Mouse (Mus musculus) C2C12 (cell line): ENCODE results near the gene Vasn. TPM values are rescaled to one million over a fixed set of nuclear protein-coding genes. Genes with fewer than 3 reads are reported as not detected.

Experiments used
- H3K27me3 ChIP-seq: one replicate; pipeline ENCODE4 v1.6.1; 2011; ENCODE audit not compliant: control insufficient read depth, insufficient read depth, insufficient read length
- H3K36me3 ChIP-seq: one replicate; pipeline ENCODE4 v1.6.1; 2011; ENCODE audit not compliant: control insufficient read depth, insufficient read depth
- H3K4me3 ChIP-seq: one replicate; pipeline ENCODE4 v1.5.1; 2011; ENCODE audit warnings: mild to moderate bottlenecking, control low read depth; ENCODE audit not compliant: poor library complexity, insufficient read depth, severe bottlenecking
- H3K79me2 ChIP-seq: one replicate; pipeline ENCODE4 v1.6.1; 2011; ENCODE audit not compliant: control insufficient read depth, insufficient read depth
- H3K79me3 ChIP-seq: one replicate; pipeline ENCODE4 v1.6.1; 2011; ENCODE audit warnings: low read depth, control low read depth
- H3ac ChIP-seq: one replicate; pipeline ENCODE3; 2011; ENCODE audit warnings: low read depth; ENCODE audit not compliant: control insufficient read depth, insufficient read length
- CEBPB ChIP-seq: IDR thresholded peaks from one replicate; pipeline ENCODE4 v1.6.1; 2011; ENCODE audit warnings: low read depth, mild to moderate bottlenecking, control low read depth, moderate library complexity
- CTCF ChIP-seq: IDR thresholded peaks from one replicate; pipeline ENCODE4 v1.5.1; 2011; ENCODE audit not compliant: control insufficient read depth, insufficient read depth, insufficient read length
- FOSL1 ChIP-seq: IDR thresholded peaks from one replicate; pipeline ENCODE4 v1.8.0; 2011; ENCODE audit warnings: mild to moderate bottlenecking, low read length; ENCODE audit not compliant: poor library complexity, insufficient read depth, severe bottlenecking
- MAX ChIP-seq: IDR thresholded peaks from one replicate; pipeline ENCODE4 v1.6.1; 2011; ENCODE audit warnings: mild to moderate bottlenecking, control low read depth
- MYOD1 ChIP-seq: IDR thresholded peaks from one replicate; pipeline ENCODE4 v1.6.1; 2011; ENCODE audit warnings: low read depth; ENCODE audit not compliant: control insufficient read depth, insufficient read length
- MYOG ChIP-seq: IDR thresholded peaks from one replicate; pipeline ENCODE4 v1.6.1; 2011; ENCODE audit not compliant: control insufficient read depth, insufficient read length; ENCODE audit errors: extremely low read depth
- USF1 ChIP-seq: IDR thresholded peaks from one replicate; pipeline ENCODE4 v1.6.1; 2011; ENCODE audit warnings: low read depth, mild to moderate bottlenecking, control low read depth, moderate library complexity
- polyA plus RNA-seq: library from polyadenylated mRNA; unstranded; fragments of >200 nt; fragmentation: generic; extraction: Trizol; gene quantifications from one replicate; pipeline ENCODE4 v1.2.1, GENCODE M21; 2012; ENCODE audit warnings: missing spikeins

The Vasn gene
- polyA plus RNA-seq, 1 experiment, result 49.6 TPM

DNA sequence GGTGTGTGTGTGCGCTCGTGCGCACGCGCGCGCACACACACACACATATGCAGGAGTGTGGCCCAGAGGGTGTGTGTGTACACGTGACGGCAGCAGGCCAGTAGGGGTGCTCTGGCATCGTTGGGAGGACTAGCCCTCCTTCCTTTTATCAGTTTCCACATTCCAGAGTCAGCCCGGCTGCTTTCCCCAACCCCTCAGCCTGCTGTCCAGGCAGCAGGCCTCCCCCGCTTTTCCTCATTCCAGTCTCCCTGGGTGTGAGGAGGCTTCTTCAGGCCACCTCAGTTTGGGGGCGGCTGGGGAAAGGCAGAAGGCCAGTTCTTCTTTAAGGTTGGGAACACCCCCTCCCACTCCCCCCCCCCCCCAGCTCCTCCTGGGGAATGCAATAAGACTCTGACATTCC is 2.4 kb downstream of the Vasn start:
- TF ChIP-seq USF1, result peak; percentile 97
- no peak for TF ChIP-seq FOSL1
- peaks cover 25% of the 10 kb centered on the region for H3K36me3 ChIP-seq
- peak overlapping the region; percentile 2 for H3ac ChIP-seq
- H3K4me3 ChIP-seq, result peak overlapping the region; percentile 93
- H3K79me3 ChIP-seq, result peaks cover 46% of the 10 kb centered on the region
- H3K27me3 ChIP-seq, result no peaks in the 10 kb centered on the region
- H3K79me2 ChIP-seq, result peaks cover 71% of the 10 kb centered on the region

GRCm38 (mm10) chr16:4642937-4643336 is 3.2 kb downstream of the Vasn start:
- peak overlapping the region; percentile 9 for H3ac ChIP-seq
- no peaks in the 10 kb centered on the region for H3K27me3 ChIP-seq
- H3K79me2 ChIP-seq, result peaks cover 77% of the 10 kb centered on the region
- H3K36me3 ChIP-seq, result peaks cover 25% of the 10 kb centered on the region
- H3K4me3 ChIP-seq, result no peak overlapping the region
- TF ChIP-seq MYOD1 (peak; percentile 13), CEBPB (no peak)
- H3K79me3 ChIP-seq, result peaks cover 46% of the 10 kb centered on the region

- H3K36me3 ChIP-seq, result peaks cover 33% of the 10 kb centered on the region
- no peaks in the 10 kb centered on the region for H3K27me3 ChIP-seq
- peaks cover 53% of the 10 kb centered on the region for H3K79me3 ChIP-seq
- TF ChIP-seq MYOG (no peak), MAX (peak; percentile 86), USF1 (peak; percentile 82), FOSL1 (no peak), CEBPB (no peak), CTCF (no peak), MYOD1 (no peak)
- no peak overlapping the region for H3K4me3 ChIP-seq
- peaks cover 86% of the 10 kb centered on the region for H3K79me2 ChIP-seq
- no peak overlapping the region for H3ac ChIP-seq
These were observed 4.1 kb downstream of the Vasn start for GRCm38 (mm10) chr16:4643670-4644419.

GRCm38 (mm10) chr16:4645867-4646266 is 6.1 kb downstream of the Vasn start:
- no peak for TF ChIP-seq CEBPB
- no peak for TF ChIP-seq FOSL1
- TF ChIP-seq MYOG, result no peak
- TF ChIP-seq MAX, result no peak
- no peak for TF ChIP-seq CTCF
- no peak for TF ChIP-seq USF1
- no peak for TF ChIP-seq MYOD1
- peaks cover 94% of the 10 kb centered on the region for H3K79me2 ChIP-seq
- H3K4me3 ChIP-seq, result no peak overlapping the region
- H3K27me3 ChIP-seq, result no peaks in the 10 kb centered on the region
- peaks cover 61% of the 10 kb centered on the region for H3K79me3 ChIP-seq
- H3K36me3 ChIP-seq, result peaks cover 53% of the 10 kb centered on the region
- H3ac ChIP-seq, result no peak overlapping the region

DNA sequence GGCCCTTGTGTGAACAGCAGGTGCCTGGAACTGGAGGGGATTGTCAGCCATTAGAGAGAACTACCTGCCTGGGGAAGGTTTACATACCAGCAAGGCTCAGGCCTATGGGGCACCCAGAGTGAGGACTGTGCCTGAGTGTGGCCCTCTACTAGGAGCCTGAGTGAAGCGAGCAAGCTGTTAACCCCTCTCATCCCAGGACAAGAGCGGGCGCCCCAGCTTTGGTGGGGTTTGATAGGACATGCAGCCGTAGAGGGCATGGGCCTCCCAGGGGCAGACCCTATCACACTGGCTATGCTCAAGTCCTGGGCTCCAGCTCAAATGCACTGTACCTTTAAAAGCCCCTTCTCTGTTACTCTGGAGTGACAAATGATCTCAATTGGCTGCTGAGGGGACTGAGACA is 7.1 kb downstream of the Vasn start:
- Histone ChIP-seq H3K36me3 (peaks cover 61% of the 10 kb centered on the region), H3K4me3 (no peak overlapping the region), H3K79me3 (peaks cover 62% of the 10 kb centered on the region), H3K27me3 (no peaks in the 10 kb centered on the region), H3K79me2 (peaks cover 94% of the 10 kb centered on the region), H3ac (peak overlapping the region; percentile 9)
- TF ChIP-seq MYOG (no peak), MYOD1 (no peak), CEBPB (no peak)

GRCm38 (mm10) chr16:4647651-4648141 is 8.0 kb downstream of the Vasn start:
- H3K79me2 ChIP-seq, result peaks cover 94% of the 10 kb centered on the region

More at GRCm38 (mm10) chr16:4647651-4648141, 8.0 kb downstream of the Vasn start:
- Histone ChIP-seq H3K27me3 (no peaks in the 10 kb centered on the region), H3ac (peak overlapping the region; percentile 22), H3K4me3 (no peak overlapping the region), H3K79me3 (peaks cover 58% of the 10 kb centered on the region), H3K36me3 (peaks cover 68% of the 10 kb centered on the region)
- no peak for TF ChIP-seq MYOD1
- peak; percentile 41 for TF ChIP-seq USF1
- TF ChIP-seq MAX, result peak; percentile 82
